In genomic region chr1:154433520-154433919, GRCm38 (mm10) we compare ENCODE assay signal across 25 mouse cellular contexts.
"Had no signal": no experiment of that assay in that cellular context is flagged by ENCODE, and none has a peak within 500 bp of the region (broad histone marks: within the 10 kb centered on the region; RNA-seq: fewer than 3 reads in every experiment).

No protein-coding gene starts in this region.

- H3K27me3 ChIP-seq: heart, embryonic 13.5 days; heart, embryonic 15.5 days; hindbrain, embryonic 12.5 days; kidney, embryonic 15.5 days; limb, embryonic 12.5 days; liver, embryonic 13.5 days; liver, embryonic 15.5 days had no signal

- H3K27ac ChIP-seq: gastrocnemius, adult 2 months; heart, embryonic 13.5 days; heart, embryonic 15.5 days; hindbrain, embryonic 10.5 days; hindbrain, embryonic 12.5 days; hindbrain, embryonic 14.5 days; kidney, embryonic 15.5 days; kidney, postnatal 0 days; left cerebral cortex, adult 2 months; limb, embryonic 10.5 days; limb, embryonic 12.5 days; liver, embryonic 13.5 days; liver, embryonic 15.5 days had no signal

- H3K36me3 ChIP-seq: heart, embryonic 13.5 days; heart, embryonic 15.5 days; hindbrain, embryonic 10.5 days; hindbrain, embryonic 12.5 days; kidney, embryonic 15.5 days; limb, embryonic 10.5 days; limb, embryonic 12.5 days; liver, embryonic 13.5 days; liver, embryonic 15.5 days had no signal

- DNase-seq: gastrocnemius, adult 2 months; gastrocnemius, postnatal 10 days; gastrocnemius, postnatal 25 days; heart, postnatal 14 days; heart, postnatal 4 days; kidney, adult 11 months; kidney, adult 2 months; kidney, adult 9 months; kidney, postnatal 14 days; kidney, postnatal 36 days; layer of hippocampus, adult 9-11 months; layer of hippocampus, postnatal 36 days; liver, embryonic 13.5 days; liver, postnatal 0 days had no signal

- H3K4me3 ChIP-seq: gastrocnemius, adult 2 months; heart, embryonic 13.5 days; heart, embryonic 15.5 days; hindbrain, embryonic 10.5 days; hindbrain, embryonic 12.5 days; kidney, embryonic 15.5 days; left cerebral cortex, adult 2 months; limb, embryonic 10.5 days; limb, embryonic 12.5 days; liver, embryonic 13.5 days; liver, embryonic 15.5 days had no signal

- H3K9me3 ChIP-seq: heart, embryonic 13.5 days; heart, embryonic 15.5 days; hindbrain, embryonic 10.5 days; hindbrain, embryonic 12.5 days; kidney, embryonic 15.5 days; limb, embryonic 10.5 days; limb, embryonic 12.5 days; liver, embryonic 13.5 days; liver, embryonic 15.5 days had no signal

- H3K4me1 ChIP-seq: heart, embryonic 15.5 days; hindbrain, embryonic 10.5 days; hindbrain, embryonic 12.5 days; kidney, embryonic 15.5 days; limb, embryonic 10.5 days; limb, embryonic 12.5 days; liver, embryonic 13.5 days; liver, embryonic 15.5 days had no signal
